Mouse (Mus musculus): Measurements from ENCODE around the gene Zfp524. TPM values are rescaled to one million over a fixed set of nuclear protein-coding genes. Genes with fewer than 3 reads are reported as not detected.
"Not testable (repeated sequence)": the region's sequence is repeated elsewhere in the genome, so short reads cannot be mapped to it uniquely, and the experiment has no call there.

The Zfp524 gene
- polyA plus RNA-seq, 1 experiment from 2014 or later: 8.7 TPM

DNA sequence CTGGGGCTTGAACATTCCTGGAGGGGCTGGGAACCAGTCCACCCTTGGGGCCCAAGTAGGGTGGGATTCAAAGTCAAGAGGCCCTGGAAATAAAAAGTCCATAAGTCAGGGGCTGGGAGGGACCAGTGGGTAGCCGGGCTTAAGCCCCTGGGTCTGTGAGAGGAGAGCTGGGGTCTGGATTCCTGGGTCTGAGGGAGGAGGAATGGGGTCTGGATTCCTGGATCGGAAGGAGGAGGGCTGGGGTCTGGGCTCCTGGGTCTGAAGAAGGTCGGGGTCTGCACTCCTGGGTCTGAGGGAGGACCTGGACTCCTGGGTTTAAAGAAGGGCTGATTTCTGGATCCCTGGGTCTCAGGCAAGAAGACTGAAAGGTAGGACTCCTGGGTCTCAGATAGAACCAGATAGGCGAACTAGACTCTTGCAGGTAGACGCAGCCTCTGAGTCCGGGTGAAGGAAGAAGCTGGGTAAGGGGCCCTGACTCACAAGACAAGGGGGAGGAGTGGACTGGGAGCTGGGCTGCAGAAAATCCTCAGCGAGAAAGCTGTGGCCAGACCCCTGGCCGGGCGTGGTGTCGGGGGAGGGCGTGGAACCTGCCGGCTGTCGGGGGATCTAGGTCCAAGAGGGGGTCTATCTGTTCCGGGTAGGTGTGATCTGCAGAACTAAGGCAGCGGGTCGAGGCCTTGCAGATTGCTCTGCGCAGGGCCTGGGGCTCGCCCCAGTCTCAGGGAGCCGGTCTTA lies 18.8 kb upstream of the Zfp524 start:
- peak; percentile 8 for ATAC-seq (ENCODE audit: low FRiP score, low read depth)
- WGBS: 8% methylated on average over 19 of the region's 19 CpGs
- H3K9me3 ChIP-seq: 0 out of 2 replicates have a peak, but pooled peaks cover 14% of the 10 kb centered on the region
- H3K27me3 ChIP-seq (replicated peaks): peaks cover 22% of the 10 kb centered on the region
- H3K27ac ChIP-seq: peak overlapping the region; percentile 46; the same call in 1 of the 2 replicates
- H3K9ac ChIP-seq: peak overlapping the region; percentile 83
- peaks cover 35% of the 10 kb centered on the region for H3K36me3 ChIP-seq
- peaks cover 33% of the 10 kb centered on the region for H3K4me1 ChIP-seq
- peak overlapping the region; percentile 65 for H3K4me3 ChIP-seq
- H3K4me2 ChIP-seq (replicated peaks): peak overlapping the region; percentile 89

- peak within 1 kb of the TSS; percentile 89 for H3K4me2 ChIP-seq (replicated peaks)
- H3K27me3 ChIP-seq (replicated peaks): peaks cover 22% of the 10 kb centered on the region
- peaks cover 33% of the 10 kb centered on the region for H3K4me1 ChIP-seq
- H3K36me3 ChIP-seq: peaks cover 27% of the 10 kb centered on the region
- H3K9ac ChIP-seq: peak within 1 kb of the TSS; percentile 83
- H3K4me3 ChIP-seq: peak within 1 kb of the TSS; percentile 65
- H3K9me3 ChIP-seq: 0 out of 2 replicates have a peak, but pooled peaks cover 6% of the 10 kb centered on the region
- peak; percentile 84 for ATAC-seq (ENCODE audit: low FRiP score, low read depth)
- H3K27ac ChIP-seq: peak within 1 kb of the TSS; percentile 46; the same call in 1 of the 2 replicates
- 5% methylated on average over 16 of the region's 26 CpGs for WGBS
Measured at GRCm38 (mm10) chr7:4996003-4996895, 18.0 kb upstream of the Zfp524 start, which contains the start of gene Zfp579. Gene Zfp579, minus strand, starts transcription at chr7:4996158.

DNA sequence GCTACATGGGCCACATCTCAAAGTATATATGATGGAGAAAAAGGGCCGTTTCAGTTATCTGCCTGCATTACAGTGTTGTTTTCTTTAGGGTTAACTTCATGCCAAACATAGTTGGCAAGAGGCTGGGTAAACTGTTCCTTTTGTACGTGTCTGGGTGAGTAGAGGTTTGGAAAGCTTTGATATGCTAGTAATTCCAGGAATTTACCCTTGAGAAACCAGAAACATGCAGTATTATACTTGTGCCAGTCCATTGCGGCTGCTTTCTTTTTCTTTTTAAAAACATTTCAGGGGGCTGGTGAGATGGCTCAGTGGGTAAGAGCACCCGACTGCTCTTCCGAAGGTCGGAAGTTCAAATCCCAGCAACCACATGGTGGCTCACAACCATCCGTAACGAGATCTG lies 17.3 kb upstream of the Zfp524 start:
- Histone ChIP-seq H3K36me3 (peaks cover 25% of the 10 kb centered on the region), H3K27me3 (replicated peaks) (peaks cover 22% of the 10 kb centered on the region), H3K4me1 (peaks cover 33% of the 10 kb centered on the region), H3K9me3 (0 out of 2 replicates have a peak, but pooled peaks cover 5% of the 10 kb centered on the region), H3K9ac (peak overlapping the region; percentile 83; the same call in 1 of the 2 replicates), H3K4me2 (replicated peaks) (peak overlapping the region; percentile 89), H3K27ac (no peak overlapping the region), H3K4me3 (peak overlapping the region; percentile 65; the same call in 1 of the 2 replicates)
- ATAC-seq (ENCODE audit: low FRiP score, low read depth): no peak
- 78% methylated on average over 8 of the region's 8 CpGs for WGBS

GRCm38 (mm10) chr7:4999876-5000275 lies 14.3 kb upstream of the Zfp524 start:
- H3K9ac ChIP-seq: no peak overlapping the region
- no peaks in the 10 kb centered on the region for H3K36me3 ChIP-seq
- H3K4me2 ChIP-seq (replicated peaks): no peak overlapping the region
- WGBS: 61% methylated on average over 2 of the region's 2 CpGs
- H3K27me3 ChIP-seq (replicated peaks): peaks cover 3% of the 10 kb centered on the region
- ATAC-seq (ENCODE audit: low FRiP score, low read depth): no peak
- peaks cover 12% of the 10 kb centered on the region for H3K4me1 ChIP-seq
- no peak overlapping the region for H3K4me3 ChIP-seq
- no peaks in the 10 kb centered on the region for H3K9me3 ChIP-seq
- no peak overlapping the region for H3K27ac ChIP-seq

DNA sequence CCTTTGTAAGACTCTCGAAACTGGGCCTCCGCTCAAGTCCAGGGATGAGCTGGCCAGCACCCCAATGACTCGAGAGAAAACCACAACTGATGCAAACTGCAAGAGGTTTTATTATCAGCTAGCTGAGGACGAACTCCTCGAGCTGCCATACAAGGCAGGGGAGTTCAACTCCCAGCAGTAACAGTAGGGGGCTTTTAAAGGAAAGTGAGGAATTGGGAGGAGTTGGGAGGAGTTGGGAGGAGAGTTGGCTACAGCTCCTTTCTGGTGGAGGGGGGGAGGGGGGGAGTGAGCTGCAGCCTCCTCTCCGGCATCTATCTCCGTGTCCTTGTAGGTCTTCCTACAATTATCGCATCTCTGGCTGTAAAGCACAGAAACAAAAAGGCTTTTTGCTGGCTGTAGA lies 11.3 kb upstream of the Zfp524 start:
- H3K27ac ChIP-seq; H3K4me3 ChIP-seq; ATAC-seq (ENCODE audit: low FRiP score, low read depth); H3K27me3 ChIP-seq (replicated peaks); H3K9ac ChIP-seq; H3K9me3 ChIP-seq; H3K4me2 ChIP-seq (replicated peaks); H3K4me1 ChIP-seq: not testable (repeated sequence)
- 68% methylated on average over 8 of the region's 8 CpGs for WGBS
- peaks cover 20% of the 10 kb centered on the region for H3K36me3 ChIP-seq

- Histone ChIP-seq H3K36me3 (peaks cover 71% of the 10 kb centered on the region), H3K27me3 (replicated peaks) (no peaks in the 10 kb centered on the region), H3K27ac (no peak overlapping the region), H3K4me3 (no peak overlapping the region), H3K9ac (no peak overlapping the region), H3K4me2 (replicated peaks) (no peak overlapping the region), H3K4me1 (no peaks in the 10 kb centered on the region), H3K9me3 (no peaks in the 10 kb centered on the region)
- 96% methylated on average over 26 of the region's 26 CpGs for WGBS
- no peak for ATAC-seq (ENCODE audit: low FRiP score, low read depth)
Measured at GRCm38 (mm10) chr7:5008229-5008628, 6.0 kb upstream of the Zfp524 start.

DNA sequence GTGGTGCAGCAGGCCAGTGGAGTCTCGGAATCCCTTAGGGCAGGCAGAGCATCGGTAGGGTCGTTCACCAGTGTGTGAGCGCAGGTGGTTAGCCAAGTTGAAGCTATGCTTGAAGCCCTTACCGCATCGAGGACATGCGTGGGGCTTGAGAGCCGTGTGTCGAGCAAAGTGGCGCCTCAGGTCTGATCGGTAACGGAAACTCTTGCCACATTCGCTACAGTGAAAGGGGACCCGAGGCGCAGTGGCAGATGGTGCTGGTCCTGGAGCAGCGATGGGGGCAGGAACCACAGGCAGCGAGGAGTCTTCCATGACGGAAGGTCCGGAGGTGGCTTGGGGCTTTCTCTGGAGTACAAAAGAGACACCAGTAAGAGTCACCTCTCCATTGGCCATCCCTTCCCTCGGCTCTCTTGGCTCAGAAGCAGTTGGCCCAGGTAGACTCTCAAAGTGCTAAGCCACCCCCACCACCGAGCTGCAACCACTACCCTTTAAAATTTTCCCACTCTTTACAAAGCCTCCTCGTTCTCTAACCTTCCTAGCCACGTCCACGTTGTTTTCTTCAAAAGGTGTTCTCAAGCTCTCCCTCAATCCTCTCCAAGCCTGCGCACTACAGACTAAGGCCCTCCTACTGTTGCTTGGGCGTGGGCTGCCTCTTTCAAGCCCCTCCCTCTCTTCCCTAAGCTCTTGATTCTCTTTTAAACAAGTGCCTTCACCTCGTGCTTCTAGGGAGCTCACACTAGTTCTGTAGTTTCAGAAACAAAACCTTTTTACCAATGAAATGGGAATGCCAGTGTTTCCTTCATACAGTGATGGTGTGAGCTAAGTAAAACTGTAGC lies 1.3 kb upstream of the Zfp524 start:
- H3K4me2 ChIP-seq (replicated peaks): peak overlapping the region; percentile 55

DNA sequence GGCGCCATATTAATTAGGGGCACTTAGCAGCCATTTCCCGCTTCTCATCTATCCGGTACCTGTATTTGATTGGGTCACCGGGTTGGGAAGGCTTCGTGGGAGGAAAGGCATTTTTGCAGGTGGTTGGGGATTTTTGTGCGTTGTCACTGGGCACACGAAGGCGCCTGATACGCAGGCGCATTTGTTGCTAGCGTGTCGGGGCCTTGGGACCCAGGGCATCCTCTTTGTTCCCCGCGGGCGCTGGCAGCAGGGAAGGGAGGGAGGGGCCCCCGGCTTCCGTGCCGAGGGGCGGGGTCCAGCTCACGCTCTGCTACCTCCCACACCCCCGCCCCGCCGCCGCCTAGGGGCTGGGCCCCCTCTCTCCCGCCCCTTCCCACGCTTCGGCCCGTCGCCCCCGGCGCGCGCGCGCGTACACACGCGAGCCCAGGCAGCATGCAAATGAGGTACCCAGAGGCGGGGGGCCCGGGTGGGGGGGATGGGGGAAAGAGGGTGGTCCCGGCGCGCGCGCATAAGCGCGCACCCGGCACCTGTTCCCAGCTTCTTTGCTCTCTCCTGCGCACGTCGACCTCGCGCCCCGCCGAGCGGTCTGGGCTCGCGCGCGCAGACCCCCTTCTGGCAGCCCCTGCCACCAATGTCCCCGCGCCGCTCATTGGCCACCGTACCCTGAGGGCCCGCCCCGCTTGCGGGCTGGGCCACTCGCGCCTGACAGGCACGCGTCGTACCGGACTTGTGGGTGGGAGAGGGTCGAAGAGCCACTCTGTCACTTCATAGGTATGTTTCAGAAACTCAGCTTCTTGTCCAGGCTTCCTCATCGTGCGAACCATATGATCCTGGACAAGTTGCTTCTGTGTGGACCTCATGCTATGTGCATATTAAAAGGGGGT lies 1.1 kb downstream of the Zfp524 start, which contains the start of gene Gm44973:
Gene Gm44973, plus strand, starts transcription at position 379 of the 884 bp plus-strand sequence.
- Histone ChIP-seq H3K4me1 (no peaks in the 10 kb centered on the region), H3K36me3 (peaks cover 26% of the 10 kb centered on the region), H3K4me2 (replicated peaks) (peak within 1 kb of the TSS; percentile 55), H3K4me3 (peak within 1 kb of the TSS; percentile 63), H3K27ac (peak within 1 kb of the TSS; percentile 95), H3K9ac (peak within 1 kb of the TSS; percentile 78), H3K9me3 (no peaks in the 10 kb centered on the region), H3K27me3 (replicated peaks) (no peaks in the 10 kb centered on the region)
- WGBS: under 1% methylated on average over 74 of the region's 76 CpGs
- ATAC-seq (ENCODE audit: low FRiP score, low read depth): peak; percentile 82

More for the DNA sequence above, 1.3 kb upstream of the Zfp524 start:
- Histone ChIP-seq H3K36me3 (peaks cover 50% of the 10 kb centered on the region), H3K27me3 (replicated peaks) (no peaks in the 10 kb centered on the region), H3K9me3 (no peaks in the 10 kb centered on the region), H3K4me1 (no peaks in the 10 kb centered on the region), H3K9ac (no peak overlapping the region), H3K27ac (no peak overlapping the region), H3K4me3 (no peak overlapping the region)
- ATAC-seq (ENCODE audit: low FRiP score, low read depth): no peak
- 92% methylated on average over 27 of the region's 27 CpGs for WGBS

DNA sequence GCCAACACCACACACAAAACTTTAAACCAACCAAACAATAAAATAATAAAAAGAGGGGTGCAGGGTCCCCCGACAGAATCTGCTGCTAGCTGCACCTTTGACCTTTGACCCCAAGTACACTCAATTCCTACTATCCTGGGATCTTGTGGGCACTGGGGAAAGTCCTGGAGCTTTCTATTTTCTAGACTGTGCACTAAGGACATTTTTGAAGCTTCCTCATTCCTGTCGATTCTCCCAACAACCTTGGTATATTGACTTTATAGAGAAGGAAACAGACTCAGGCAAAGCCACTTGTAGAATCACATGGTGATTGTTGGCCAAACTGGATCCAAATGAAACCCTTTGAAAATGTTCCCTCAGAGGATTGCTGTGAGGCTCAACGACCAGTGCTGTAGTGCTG lies 1.8 kb downstream of the Zfp524 start:
- Histone ChIP-seq H3K4me2 (replicated peaks) (peak overlapping the region; percentile 55), H3K4me1 (peaks cover 3% of the 10 kb centered on the region), H3K27me3 (replicated peaks) (no peaks in the 10 kb centered on the region), H3K9me3 (no peaks in the 10 kb centered on the region), H3K4me3 (peak overlapping the region; percentile 63), H3K9ac (peak overlapping the region; percentile 70), H3K36me3 (peaks cover 19% of the 10 kb centered on the region), H3K27ac (no peak overlapping the region)
- 68% methylated on average over 3 of the region's 3 CpGs for WGBS
- ATAC-seq (ENCODE audit: low FRiP score, low read depth): no peak

DNA sequence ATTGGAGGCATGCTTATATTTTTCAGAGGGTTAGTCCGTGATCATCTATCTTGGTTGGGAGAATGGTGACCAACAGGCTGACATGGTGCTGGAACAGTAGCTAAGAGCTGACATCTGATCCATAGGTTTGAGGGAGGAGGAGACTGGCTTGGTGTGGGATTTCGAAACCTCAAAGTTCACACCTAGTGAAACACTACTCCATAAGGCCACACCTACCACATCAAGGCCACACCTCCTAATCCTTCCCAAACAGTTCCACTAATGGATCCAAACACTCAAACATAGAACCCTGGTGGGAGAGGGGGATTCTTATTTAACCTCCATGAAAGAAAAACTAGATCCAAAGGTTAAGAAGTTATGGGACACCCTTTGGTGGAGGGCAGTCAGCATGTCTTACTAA lies 2.7 kb downstream of the Zfp524 start:
- no peak overlapping the region for H3K4me3 ChIP-seq
- no peaks in the 10 kb centered on the region for H3K27me3 ChIP-seq (replicated peaks)
- H3K9ac ChIP-seq: no peak overlapping the region
- peaks cover 10% of the 10 kb centered on the region for H3K4me1 ChIP-seq
- no peak for ATAC-seq (ENCODE audit: low FRiP score, low read depth)
- H3K4me2 ChIP-seq (replicated peaks): no peak overlapping the region
- 91% methylated on average over 2 of the region's 2 CpGs for WGBS
- H3K36me3 ChIP-seq: peaks cover 11% of the 10 kb centered on the region
- no peaks in the 10 kb centered on the region for H3K9me3 ChIP-seq
- no peak overlapping the region for H3K27ac ChIP-seq

DNA sequence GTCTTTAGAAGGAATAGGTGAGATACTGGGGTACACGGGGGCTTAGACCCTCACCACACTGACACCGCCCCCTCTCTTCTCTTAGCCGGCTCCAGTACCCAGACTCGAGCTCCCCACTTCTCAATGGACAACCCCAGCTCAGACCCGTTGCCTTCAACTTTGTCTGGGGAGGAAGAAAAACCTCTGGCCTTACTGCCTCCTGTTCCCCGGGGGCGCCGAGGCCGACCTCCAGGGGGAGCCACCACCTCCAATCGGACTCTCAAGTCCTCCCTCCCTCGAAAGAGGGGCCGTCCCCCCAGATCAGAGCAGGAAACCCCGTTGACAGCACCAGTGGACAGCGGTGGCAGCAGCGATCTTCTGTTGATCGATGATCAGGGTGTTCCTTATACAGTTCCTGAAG lies 3.1 kb downstream of the Zfp524 start:
- 90% methylated on average over 16 of the region's 16 CpGs for WGBS
- Histone ChIP-seq H3K4me1 (peaks cover 10% of the 10 kb centered on the region), H3K27me3 (replicated peaks) (no peaks in the 10 kb centered on the region), H3K4me3 (no peak overlapping the region), H3K9me3 (no peaks in the 10 kb centered on the region), H3K4me2 (replicated peaks) (no peak overlapping the region), H3K27ac (no peak overlapping the region), H3K36me3 (peaks cover 11% of the 10 kb centered on the region), H3K9ac (no peak overlapping the region)
- no peak for ATAC-seq (ENCODE audit: low FRiP score, low read depth)
